Mouse (Mus musculus): ENCODE measurements around the gene Mrps35. TPM values are rescaled to one million over a fixed set of nuclear protein-coding genes. Genes with fewer than 3 reads are reported as not detected.

The Mrps35 gene
- polyA plus RNA-seq, 1 experiment = 0.45 TPM

DNA sequence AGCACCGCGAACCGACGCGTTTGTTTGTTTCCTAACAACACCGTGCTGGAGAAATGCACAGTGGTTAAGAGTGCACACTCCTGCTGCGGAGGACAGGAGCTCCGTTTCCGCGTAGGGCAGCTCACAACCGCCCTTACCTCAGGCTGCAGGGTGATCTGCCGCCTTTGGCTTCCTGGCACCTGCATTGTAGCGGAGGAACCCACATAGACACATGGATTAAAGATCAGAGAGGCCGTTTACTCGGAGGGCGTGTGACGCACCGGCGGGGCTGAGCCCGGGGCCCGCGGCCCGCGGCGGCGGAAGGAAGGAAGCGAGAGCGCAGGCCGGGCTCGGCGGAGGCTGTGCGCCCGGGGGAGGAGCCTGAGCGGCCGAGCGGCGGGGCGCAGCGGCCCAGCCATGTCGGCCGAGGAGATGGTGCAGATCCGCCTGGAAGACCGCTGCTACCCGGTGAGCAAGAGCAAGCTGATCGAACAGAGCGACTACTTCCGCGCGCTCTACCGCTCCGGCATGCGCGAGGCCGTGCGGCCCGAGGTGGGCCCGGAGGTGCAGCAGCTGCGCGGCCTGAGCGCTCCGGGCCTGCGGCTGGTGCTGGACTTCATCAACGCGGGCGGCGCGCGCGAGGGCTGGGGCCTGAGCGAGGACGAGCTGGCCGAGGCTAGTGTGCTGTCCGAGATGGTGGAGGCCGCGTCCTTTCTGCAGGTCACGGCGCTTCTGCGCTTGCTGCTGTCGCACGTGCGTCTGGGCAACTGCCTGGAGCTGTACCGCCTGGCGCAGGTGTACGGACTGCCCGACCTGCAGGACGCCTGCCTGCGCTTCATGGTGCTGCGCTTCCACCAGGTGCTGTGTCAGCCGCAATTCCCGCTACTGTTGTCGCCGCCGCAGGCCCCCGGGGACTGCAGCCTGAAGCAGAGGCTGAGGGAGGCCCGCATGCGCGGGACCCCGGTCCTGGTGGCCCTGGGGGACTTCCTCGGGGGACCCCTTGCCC is 48.9 kb downstream of the Mrps35 start, which contains the start of gene Klhl42:
Gene Klhl42 (plus strand): TSS at position 244 of the 985 bp plus-strand sequence.
- peaks cover 15% of the 10 kb centered on the region for H3K27me3 ChIP-seq (ENCODE audit: control insufficient read depth)
- TF ChIP-seq TAL1 (IDR thresholded peaks at IDR 0.05; ENCODE audit: low read length) (no peak), GATA1 (IDR thresholded peaks at IDR 0.05; ENCODE audit: low read length) (no peak)
- peaks cover 10% of the 10 kb centered on the region for H3K36me3 ChIP-seq (ENCODE audit: control insufficient read depth)
- H3K4me3 ChIP-seq (replicated peaks) = peak within 1 kb of the TSS; percentile 82
- H3K9me3 ChIP-seq (ENCODE audit: control insufficient read depth, low read length) = no peaks in the 10 kb centered on the region
- H3K4me1 ChIP-seq (ENCODE audit: control insufficient read depth) = peaks cover 26% of the 10 kb centered on the region

DNA sequence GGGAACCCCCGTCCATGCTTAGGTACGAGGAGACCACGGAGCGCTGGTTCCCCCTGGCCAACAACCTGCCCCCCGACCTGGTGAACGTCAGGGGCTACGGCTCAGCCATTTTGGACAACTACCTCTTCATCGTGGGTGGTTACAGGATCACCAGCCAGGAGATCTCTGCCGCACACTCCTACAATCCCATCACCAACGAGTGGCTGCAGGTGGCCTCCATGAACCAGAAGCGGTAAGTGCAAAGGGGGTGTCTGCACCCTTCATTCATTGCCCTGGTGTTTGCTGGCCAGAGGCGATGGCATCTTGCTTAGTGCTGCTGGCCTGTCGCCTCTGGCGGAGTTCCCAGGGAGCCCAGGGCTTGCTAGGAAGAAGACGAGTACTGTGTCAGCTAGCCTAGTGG is 49.6 kb downstream of the Mrps35 start:
- peaks cover 26% of the 10 kb centered on the region for H3K4me1 ChIP-seq (ENCODE audit: control insufficient read depth)
- peaks cover 10% of the 10 kb centered on the region for H3K36me3 ChIP-seq (ENCODE audit: control insufficient read depth)
- H3K9me3 ChIP-seq (ENCODE audit: control insufficient read depth, low read length) = no peaks in the 10 kb centered on the region
- peak overlapping the region; percentile 82 for H3K4me3 ChIP-seq (replicated peaks)
- H3K27me3 ChIP-seq (ENCODE audit: control insufficient read depth) = peaks cover 9% of the 10 kb centered on the region
- TF ChIP-seq GATA1 (IDR thresholded peaks at IDR 0.05; ENCODE audit: low read length) (no peak), TAL1 (IDR thresholded peaks at IDR 0.05; ENCODE audit: low read length) (no peak)

DNA sequence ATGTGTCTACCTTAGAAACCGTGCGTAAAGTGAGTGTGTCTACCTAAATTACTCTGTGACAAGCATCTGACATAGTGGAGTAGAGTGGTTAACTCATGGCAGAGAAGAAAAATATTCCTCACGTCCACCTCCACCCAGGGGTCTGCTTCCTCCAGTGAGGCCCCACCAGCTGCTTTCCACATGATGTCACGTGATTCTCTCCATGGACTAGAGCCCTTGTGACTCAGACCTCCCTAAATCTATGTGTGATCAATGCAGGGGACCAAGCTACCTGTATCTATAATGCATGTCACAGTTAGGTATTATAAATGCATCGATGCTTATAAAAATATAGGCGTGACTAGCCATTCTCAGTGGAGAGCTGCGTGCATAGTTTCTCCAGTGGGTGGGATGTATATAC is 52.2 kb downstream of the Mrps35 start:
- peaks cover 9% of the 10 kb centered on the region; the same call in 1 of the 2 replicates for H3K27me3 ChIP-seq (ENCODE audit: control insufficient read depth)
- H3K36me3 ChIP-seq (ENCODE audit: control insufficient read depth) = peaks cover 10% of the 10 kb centered on the region
- H3K4me1 ChIP-seq (ENCODE audit: control insufficient read depth) = peaks cover 26% of the 10 kb centered on the region
- H3K4me3 ChIP-seq (replicated peaks) = no peak overlapping the region
- no peak for TF ChIP-seq TAL1 (IDR thresholded peaks at IDR 0.05; ENCODE audit: low read length)
- TF ChIP-seq GATA1 (IDR thresholded peaks at IDR 0.05; ENCODE audit: low read length) = no peak
- no peaks in the 10 kb centered on the region for H3K9me3 ChIP-seq (ENCODE audit: control insufficient read depth, low read length)

DNA sequence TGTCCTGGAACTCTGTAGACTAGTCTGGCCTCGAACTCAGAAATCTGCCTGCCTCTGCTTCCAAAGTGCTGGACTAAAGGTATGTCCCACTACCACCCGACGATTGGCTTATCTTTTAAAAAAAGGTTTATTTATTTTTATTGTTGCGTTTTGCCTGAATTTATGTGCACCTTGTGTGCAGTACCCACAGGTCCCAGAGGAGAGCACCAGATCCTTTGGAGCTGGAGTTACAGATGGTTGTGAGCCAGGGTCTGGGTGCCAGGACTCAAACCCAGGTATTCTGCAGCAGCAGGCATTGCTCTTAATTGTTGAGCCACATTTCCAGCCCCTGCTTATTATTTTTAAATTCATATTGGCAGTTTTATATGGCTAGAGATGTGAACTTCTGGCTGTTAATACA is 53.5 kb downstream of the Mrps35 start:
- Histone ChIP-seq H3K27me3 (ENCODE audit: control insufficient read depth) (peaks cover 5% of the 10 kb centered on the region; the same call in 1 of the 2 replicates), H3K4me3 (replicated peaks) (no peak overlapping the region), H3K36me3 (ENCODE audit: control insufficient read depth) (peaks cover 10% of the 10 kb centered on the region), H3K4me1 (ENCODE audit: control insufficient read depth) (peaks cover 21% of the 10 kb centered on the region), H3K9me3 (ENCODE audit: control insufficient read depth, low read length) (no peaks in the 10 kb centered on the region)
- TF ChIP-seq GATA1 (IDR thresholded peaks at IDR 0.05; ENCODE audit: low read length) = no peak
- no peak for TF ChIP-seq TAL1 (IDR thresholded peaks at IDR 0.05; ENCODE audit: low read length)

DNA sequence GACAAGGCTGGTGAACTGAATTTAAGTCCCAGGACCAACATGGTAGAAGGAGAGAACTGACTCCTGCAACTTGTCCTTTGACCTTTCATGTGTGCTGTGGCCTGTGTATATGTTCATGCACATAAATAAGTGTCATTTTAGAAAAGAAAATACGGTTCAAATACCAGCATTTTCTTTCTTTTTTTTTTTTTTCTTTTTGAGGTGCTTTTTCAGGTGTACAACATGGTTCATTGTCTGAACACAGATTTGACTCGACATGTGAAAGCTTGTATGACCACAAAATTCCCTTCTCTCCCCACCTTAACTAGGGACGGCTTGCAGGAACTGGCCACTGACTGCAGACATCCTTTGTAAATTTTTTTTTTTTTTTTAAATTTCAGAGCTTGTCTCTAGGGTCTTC is 54.4 kb downstream of the Mrps35 start:
- H3K4me1 ChIP-seq (ENCODE audit: control insufficient read depth) = peaks cover 13% of the 10 kb centered on the region
- H3K27me3 ChIP-seq (ENCODE audit: control insufficient read depth) = no peaks in the 10 kb centered on the region
- H3K36me3 ChIP-seq (ENCODE audit: control insufficient read depth) = peaks cover 16% of the 10 kb centered on the region
- H3K4me3 ChIP-seq (replicated peaks) = no peak overlapping the region
- TF ChIP-seq TAL1 (IDR thresholded peaks at IDR 0.05; ENCODE audit: low read length) (no peak), GATA1 (IDR thresholded peaks at IDR 0.05; ENCODE audit: low read length) (no peak)
- no peaks in the 10 kb centered on the region for H3K9me3 ChIP-seq (ENCODE audit: control insufficient read depth, low read length)

DNA sequence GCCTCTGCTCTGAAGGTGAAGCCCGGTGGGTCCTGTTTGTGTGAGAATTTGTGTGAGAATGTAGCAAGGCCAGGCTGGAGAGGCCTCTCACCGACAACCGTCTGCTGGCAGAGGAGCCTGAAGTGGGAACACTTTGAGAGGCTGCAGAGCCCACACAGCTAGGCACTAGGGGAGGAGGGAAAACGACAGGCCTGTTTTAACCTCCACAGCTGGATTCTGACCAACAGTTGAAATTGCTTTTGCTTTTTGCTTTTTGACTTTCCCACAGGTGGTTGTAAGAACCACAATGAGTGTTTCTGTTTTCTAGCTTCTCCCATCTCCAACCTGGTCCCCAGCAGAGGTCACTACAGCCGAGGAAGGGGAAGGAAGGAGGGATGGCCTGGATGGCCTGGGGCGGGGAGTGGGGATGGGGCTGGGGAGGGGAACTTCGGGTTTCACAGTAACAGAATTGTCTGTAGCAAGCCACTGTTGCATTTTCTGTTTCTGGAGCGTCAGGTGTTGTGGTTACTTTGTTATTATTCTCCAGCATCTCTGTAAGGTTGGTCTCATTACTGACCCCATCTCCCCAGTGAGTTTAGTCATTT is 54.9 kb downstream of the Mrps35 start:
- Histone ChIP-seq H3K27me3 (ENCODE audit: control insufficient read depth) (no peaks in the 10 kb centered on the region), H3K4me3 (replicated peaks) (no peak overlapping the region), H3K36me3 (ENCODE audit: control insufficient read depth) (peaks cover 19% of the 10 kb centered on the region), H3K4me1 (ENCODE audit: control insufficient read depth) (peaks cover 8% of the 10 kb centered on the region), H3K9me3 (ENCODE audit: control insufficient read depth, low read length) (no peaks in the 10 kb centered on the region)
- no peak for TF ChIP-seq GATA1 (IDR thresholded peaks at IDR 0.05; ENCODE audit: low read length)

DNA sequence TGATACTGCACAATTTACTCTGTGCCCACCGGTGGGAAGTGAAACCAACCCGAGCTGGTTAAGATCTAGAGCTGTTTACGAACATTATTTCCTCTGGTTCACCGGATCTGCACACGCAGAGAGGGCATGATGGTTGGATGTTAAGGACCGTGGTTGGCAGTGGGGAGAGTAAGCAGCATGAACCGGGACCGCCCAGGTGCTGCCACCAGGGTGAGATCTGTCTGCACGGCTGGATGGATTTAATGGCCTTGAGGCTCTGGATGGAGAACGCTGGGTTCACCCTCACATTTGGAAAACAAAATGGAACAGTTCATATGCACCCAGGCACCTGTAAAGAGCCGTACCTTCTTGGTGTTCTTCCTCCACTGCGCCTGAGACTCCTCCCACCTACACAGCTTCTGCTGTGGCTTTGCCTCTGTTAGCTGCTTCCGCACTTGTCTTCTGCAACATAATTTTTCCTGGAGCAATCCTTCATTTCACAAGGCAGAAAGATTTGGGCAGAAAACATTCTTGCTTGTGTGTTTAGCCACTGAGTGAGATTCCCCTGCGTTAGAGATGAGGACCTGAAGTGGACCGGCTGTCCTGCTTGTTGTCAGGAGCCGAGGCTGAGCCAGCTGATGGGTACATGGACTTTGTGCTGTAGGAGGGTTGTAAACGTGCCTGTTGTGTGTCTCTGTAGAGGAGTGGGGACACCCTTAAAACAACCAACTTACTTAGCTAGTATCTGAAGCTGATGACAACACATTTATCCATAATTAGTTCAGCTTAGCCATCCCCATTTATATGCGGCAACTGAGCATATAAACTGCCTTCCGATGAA is 57.1 kb downstream of the Mrps35 start:
- H3K36me3 ChIP-seq (ENCODE audit: control insufficient read depth) = peaks cover 25% of the 10 kb centered on the region
- H3K27me3 ChIP-seq (ENCODE audit: control insufficient read depth) = no peaks in the 10 kb centered on the region
- no peaks in the 10 kb centered on the region for H3K4me1 ChIP-seq (ENCODE audit: control insufficient read depth)
- H3K4me3 ChIP-seq (replicated peaks) = no peak overlapping the region
- H3K9me3 ChIP-seq (ENCODE audit: control insufficient read depth, low read length) = no peaks in the 10 kb centered on the region
- TF ChIP-seq GATA1 (IDR thresholded peaks at IDR 0.05; ENCODE audit: low read length) = no peak
- TF ChIP-seq TAL1 (IDR thresholded peaks at IDR 0.05; ENCODE audit: low read length) = no peak

DNA sequence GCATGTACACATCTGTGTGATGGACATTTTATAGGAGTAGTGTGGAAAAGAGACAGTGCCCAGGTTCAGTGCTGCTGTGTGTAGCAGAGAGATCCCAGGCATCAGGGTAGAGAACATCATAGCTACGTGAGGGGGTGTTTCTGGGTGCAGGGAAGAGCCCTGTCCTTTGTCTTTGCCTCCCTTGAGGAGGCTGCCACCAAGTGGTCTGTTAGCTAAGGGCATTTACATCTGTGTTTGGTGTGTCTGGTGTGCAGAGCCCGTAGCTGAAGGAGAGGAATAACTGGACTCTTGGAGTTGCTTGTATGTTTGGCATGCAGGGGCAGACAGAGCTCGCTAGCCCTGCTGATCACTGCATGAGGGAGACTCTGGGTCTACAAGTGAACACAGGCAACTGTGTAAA is 59.7 kb downstream of the Mrps35 start:
- no peak for TF ChIP-seq TAL1 (IDR thresholded peaks at IDR 0.05; ENCODE audit: low read length)
- TF ChIP-seq GATA1 (IDR thresholded peaks at IDR 0.05; ENCODE audit: low read length) = no peak
- peaks cover 12% of the 10 kb centered on the region for H3K4me1 ChIP-seq (ENCODE audit: control insufficient read depth)
- H3K27me3 ChIP-seq (ENCODE audit: control insufficient read depth) = no peaks in the 10 kb centered on the region
- no peaks in the 10 kb centered on the region for H3K9me3 ChIP-seq (ENCODE audit: control insufficient read depth, low read length)
- H3K36me3 ChIP-seq (ENCODE audit: control insufficient read depth) = peaks cover 21% of the 10 kb centered on the region
- no peak overlapping the region for H3K4me3 ChIP-seq (replicated peaks)
